Mouse (Mus musculus) neural tube, embryonic 12.5 days (tissue): ENCODE measurements around the gene Kif1b. TPM values are rescaled to one million over a fixed set of nuclear protein-coding genes. Genes with fewer than 3 reads are reported as not detected.

ENCODE experiments used
- ATAC-seq: fragments of 200-750 bp; cut with Nextera tagmentation; 2 replicates; pipeline ENCODE4 v1.8.0; 2017; ENCODE audit warnings: low read depth, mild to moderate bottlenecking, moderate TSS enrichment, moderate library complexity; ENCODE audit not compliant: low FRiP score
- H3K27ac ChIP-seq: fragments of 300-500 bp; sonication (generic); 2 replicates; pipeline ENCODE4 v1.5.1; 2016
- H3K27me3 ChIP-seq: fragments of 300-500 bp; sonication (generic); replicated peaks from 2 replicates; pipeline ENCODE4 v1.6.1; 2016; ENCODE audit warnings: mild to moderate bottlenecking
- H3K36me3 ChIP-seq: fragments of 300-500 bp; sonication (generic); 2 replicates; pipeline ENCODE4 v1.6.1; 2016; ENCODE audit warnings: mild to moderate bottlenecking
- H3K4me1 ChIP-seq: fragments of 300-500 bp; sonication (generic); 2 replicates; pipeline ENCODE4 v1.6.1; 2016
- H3K4me2 ChIP-seq: fragments of 300-500 bp; sonication (generic); replicated peaks from 2 replicates; pipeline ENCODE4 v1.6.1; 2016; ENCODE audit warnings: mild to moderate bottlenecking
- H3K4me3 ChIP-seq: fragments of 300-500 bp; sonication (generic); 2 replicates; pipeline ENCODE4 v1.5.1; 2016
- H3K9ac ChIP-seq: fragments of 300-500 bp; sonication (generic); 2 replicates; pipeline ENCODE4 v1.6.1; 2016; ENCODE audit warnings: mild to moderate bottlenecking
- H3K9me3 ChIP-seq: fragments of 300-500 bp; sonication (generic); 2 replicates; pipeline ENCODE4 v1.6.1; 2016; ENCODE audit warnings: mild to moderate bottlenecking
- WGBS: fragments of 180-500 bp; shearing (Covaris S2); methylation state at CpG from one replicate; pipeline ENCODE4 v1.1.7; 2016; 5-methylcytosine and 5-hydroxymethylcytosine counted together
- polyA plus RNA-seq: library from polyadenylated mRNA; unstranded; fragments of >200 nt; fragmentation: Nextera tagmentation; extraction: Ambion mirVana; gene quantifications from 2 replicates; pipeline ENCODE4 v1.2.1, GENCODE M21; 2016

The Kif1b gene
- 111 and 136 TPM in 2 replicates for polyA plus RNA-seq

- peak within 1 kb of the TSS; percentile 87 for H3K4me2 ChIP-seq
- H3K4me3 ChIP-seq: peak within 1 kb of the TSS; percentile 100
- peak within 1 kb of the TSS; percentile 100 for H3K9ac ChIP-seq
- under 1% methylated on average over 79 of the region's 79 CpGs for WGBS
- H3K4me1 ChIP-seq: peaks cover 40% of the 10 kb centered on the region
- peak; percentile 96 for ATAC-seq
- H3K27ac ChIP-seq: peak within 1 kb of the TSS; percentile 98
- no peaks in the 10 kb centered on the region for H3K9me3 ChIP-seq
- H3K27me3 ChIP-seq: no peaks in the 10 kb centered on the region
- H3K36me3 ChIP-seq: no peaks in the 10 kb centered on the region
These were observed at the start of gene Kif1b for GRCm38 (mm10) chr4:149307596-149308490. Kif1b (minus strand) TSS chr4:149307693.

DNA sequence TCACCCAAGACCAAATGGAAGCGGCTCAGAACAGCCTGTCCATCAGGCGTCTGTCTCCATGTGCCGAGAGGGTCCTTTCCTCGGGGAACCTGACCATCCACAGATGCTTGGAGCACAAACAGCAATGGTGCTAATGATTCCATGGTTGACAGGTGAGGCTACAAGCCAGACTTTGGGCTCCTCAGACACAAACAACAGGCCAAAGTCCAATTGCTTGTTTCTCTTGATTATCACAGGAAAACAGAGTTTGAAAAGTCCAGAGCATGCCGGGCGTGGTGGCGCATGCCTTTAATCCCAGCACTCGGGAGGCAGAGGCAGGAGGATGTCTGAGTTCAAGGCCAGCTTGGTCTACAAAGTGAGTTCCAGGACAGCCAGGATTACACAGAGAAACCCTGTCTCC is 47.2 kb upstream of the Kif1b start:
- no peak for ATAC-seq
- Histone ChIP-seq H3K4me1 (no peaks in the 10 kb centered on the region), H3K9me3 (no peaks in the 10 kb centered on the region), H3K4me3 (no peak overlapping the region), H3K9ac (no peak overlapping the region), H3K36me3 (peaks cover 97% of the 10 kb centered on the region), H3K4me2 (no peak overlapping the region), H3K27me3 (no peaks in the 10 kb centered on the region), H3K27ac (no peak overlapping the region)
- WGBS: 99% methylated on average over 8 of the region's 8 CpGs

GRCm38 (mm10) chr4:149351596-149352150 is 44.2 kb upstream of the Kif1b start:
- 91% methylated on average over 8 of the region's 8 CpGs for WGBS
- ATAC-seq: no peak
- peaks cover 85% of the 10 kb centered on the region for H3K36me3 ChIP-seq

DNA sequence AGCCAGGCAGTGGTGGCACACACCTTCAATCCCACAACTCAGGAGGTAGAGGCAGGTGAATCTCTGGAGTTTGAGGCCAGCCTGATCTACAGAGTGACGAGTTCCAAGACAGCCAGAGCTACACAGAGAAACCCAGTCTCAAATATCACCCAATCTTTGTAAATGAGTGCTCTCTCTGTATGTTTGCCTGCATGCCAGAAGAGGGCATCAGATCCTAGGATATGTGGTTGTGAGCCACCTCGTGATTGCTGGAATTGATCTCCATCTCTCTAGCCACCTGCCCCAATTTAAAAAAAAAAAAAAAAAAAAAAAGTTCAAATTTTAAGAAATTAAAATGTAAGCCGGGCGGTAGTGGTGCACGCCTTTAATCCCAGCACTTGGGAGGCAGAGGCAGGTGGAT is 41.5 kb upstream of the Kif1b start:
- 89% methylated on average over 5 of the region's 5 CpGs for WGBS
- Histone ChIP-seq H3K4me3 (no peak overlapping the region), H3K27me3 (no peaks in the 10 kb centered on the region), H3K27ac (no peak overlapping the region), H3K4me1 (no peaks in the 10 kb centered on the region), H3K9ac (no peak overlapping the region), H3K9me3 (no peaks in the 10 kb centered on the region), H3K4me2 (no peak overlapping the region), H3K36me3 (peaks cover 84% of the 10 kb centered on the region)
- ATAC-seq: no peak

More at GRCm38 (mm10) chr4:149351596-149352150, 44.2 kb upstream of the Kif1b start:
- Histone ChIP-seq H3K4me1 (no peaks in the 10 kb centered on the region), H3K4me2 (no peak overlapping the region), H3K9me3 (no peaks in the 10 kb centered on the region), H3K27ac (no peak overlapping the region), H3K27me3 (no peaks in the 10 kb centered on the region), H3K4me3 (no peak overlapping the region), H3K9ac (no peak overlapping the region)

DNA sequence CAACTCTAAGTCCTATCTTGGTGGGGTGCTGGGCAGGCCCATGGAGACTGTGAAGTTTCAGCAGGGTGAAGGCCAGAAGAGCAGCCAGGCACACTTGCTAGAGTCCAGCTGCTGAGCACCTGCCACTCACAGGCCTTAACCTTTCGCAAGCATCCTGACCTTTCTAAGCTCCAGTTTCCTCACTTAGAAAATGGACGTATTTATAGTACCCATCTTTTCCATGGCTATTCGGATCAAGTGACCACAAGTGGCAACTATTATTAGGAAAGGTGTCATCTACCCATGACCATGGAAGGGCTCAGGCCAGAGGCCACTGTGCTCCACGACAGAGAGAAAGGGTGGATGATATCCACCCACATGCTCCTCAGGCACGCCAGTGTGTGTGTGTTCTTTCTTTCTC is 38.4 kb upstream of the Kif1b start:
- no peak overlapping the region for H3K4me2 ChIP-seq
- H3K36me3 ChIP-seq: peaks cover 86% of the 10 kb centered on the region
- H3K4me3 ChIP-seq: no peak overlapping the region
- no peaks in the 10 kb centered on the region for H3K27me3 ChIP-seq
- H3K27ac ChIP-seq: no peak overlapping the region
- H3K9me3 ChIP-seq: no peaks in the 10 kb centered on the region
- H3K4me1 ChIP-seq: no peaks in the 10 kb centered on the region
- no peak overlapping the region for H3K9ac ChIP-seq
- ATAC-seq: no peak
- WGBS: 88% methylated on average over 5 of the region's 5 CpGs

DNA sequence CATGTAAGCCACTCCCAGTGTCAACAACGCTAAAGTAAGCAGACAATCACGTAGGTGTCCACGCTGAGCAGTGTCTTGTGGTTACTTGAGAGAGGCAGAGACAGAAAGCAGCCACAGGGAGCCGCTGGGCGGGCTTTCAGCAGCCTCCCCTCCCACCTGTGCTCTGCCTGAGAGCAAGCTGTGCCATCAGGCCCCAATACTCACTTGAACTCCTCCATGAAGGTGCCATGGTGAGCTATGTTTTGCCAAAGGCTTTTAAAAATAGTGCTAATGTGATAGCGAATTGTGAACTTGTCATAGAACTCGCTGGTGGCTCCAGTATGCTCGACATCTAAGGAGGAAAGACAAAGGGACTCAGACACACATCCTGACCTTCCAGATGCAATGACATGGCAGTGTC is 36.8 kb upstream of the Kif1b start:
- Histone ChIP-seq H3K4me2 (no peak overlapping the region), H3K27ac (no peak overlapping the region), H3K9ac (no peak overlapping the region), H3K4me1 (no peaks in the 10 kb centered on the region), H3K27me3 (no peaks in the 10 kb centered on the region), H3K36me3 (peaks cover 83% of the 10 kb centered on the region), H3K9me3 (no peaks in the 10 kb centered on the region), H3K4me3 (no peak overlapping the region)
- ATAC-seq: no peak
- WGBS: 86% methylated on average over 8 of the region's 8 CpGs

DNA sequence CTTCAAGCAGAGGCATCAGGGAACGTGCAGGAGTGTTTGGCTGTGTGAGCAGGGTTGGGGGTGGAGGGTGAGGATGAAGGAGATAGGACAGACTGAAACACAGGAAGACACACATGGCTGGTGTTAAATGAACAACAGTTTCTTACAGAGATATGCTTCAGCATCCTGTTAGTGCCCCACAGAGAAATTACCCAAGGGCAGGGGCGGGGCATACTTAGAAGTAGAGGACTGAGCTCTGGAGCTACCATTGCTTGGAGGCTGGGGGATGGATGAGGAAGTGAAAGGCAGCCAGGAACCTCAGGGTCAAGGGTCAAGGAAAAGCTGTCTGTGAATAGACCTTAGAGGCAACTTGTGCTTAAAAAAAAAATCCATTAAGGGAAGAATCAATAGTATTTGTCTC is 33.2 kb upstream of the Kif1b start:
- WGBS: 77% methylated on average over 2 of the region's 2 CpGs

DNA sequence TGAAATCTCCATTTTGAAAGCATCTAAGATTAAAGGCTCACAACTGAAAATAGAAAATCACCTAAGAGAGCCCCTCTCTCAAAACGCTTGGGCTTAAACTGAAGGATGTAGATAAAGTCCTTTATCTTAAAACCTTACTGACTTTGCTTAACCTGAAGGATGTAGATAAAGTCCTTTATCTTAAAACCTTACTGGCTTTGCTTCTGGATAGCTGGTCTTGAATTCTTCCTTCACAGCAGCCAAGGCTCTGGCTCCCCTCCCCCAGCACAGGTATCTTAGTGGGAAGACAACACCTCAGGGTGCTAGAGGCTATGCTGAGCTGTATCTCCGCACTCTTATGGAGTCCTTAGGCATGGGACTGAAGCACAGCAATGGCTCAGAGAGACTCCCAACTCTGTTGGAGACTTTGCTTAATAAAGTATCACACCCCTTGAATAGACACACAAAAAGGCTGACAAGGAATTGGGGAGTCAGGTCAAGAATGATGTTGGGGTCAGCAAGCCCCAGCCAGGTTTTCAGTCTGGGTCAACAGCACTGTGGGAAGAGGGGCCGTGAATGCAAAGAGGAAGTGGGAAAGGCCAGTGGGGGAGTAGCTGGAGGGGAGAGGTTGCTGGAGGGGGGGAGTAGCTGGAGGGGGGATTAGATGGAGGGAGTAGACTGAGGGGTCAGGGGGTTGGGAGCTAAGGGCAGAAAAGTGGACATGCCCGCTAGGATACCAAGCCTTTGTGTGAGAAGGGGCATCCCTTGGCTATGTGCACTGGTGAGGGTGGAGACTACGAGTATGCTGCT is 32.1 kb upstream of the Kif1b start:
- ATAC-seq: no peak
- Histone ChIP-seq H3K4me3 (no peak overlapping the region), H3K4me2 (no peak overlapping the region), H3K27ac (no peak overlapping the region), H3K4me1 (no peaks in the 10 kb centered on the region), H3K27me3 (no peaks in the 10 kb centered on the region), H3K36me3 (peaks cover 89% of the 10 kb centered on the region), H3K9ac (no peak overlapping the region), H3K9me3 (no peaks in the 10 kb centered on the region)
- WGBS: 71% methylated on average over 5 of the region's 5 CpGs

More for the DNA sequence above, 33.2 kb upstream of the Kif1b start:
- H3K4me3 ChIP-seq: no peak overlapping the region
- H3K4me2 ChIP-seq: no peak overlapping the region
- H3K36me3 ChIP-seq: peaks cover 88% of the 10 kb centered on the region
- H3K9me3 ChIP-seq: no peaks in the 10 kb centered on the region
- no peaks in the 10 kb centered on the region for H3K4me1 ChIP-seq
- no peak for ATAC-seq
- no peak overlapping the region for H3K27ac ChIP-seq
- H3K27me3 ChIP-seq: no peaks in the 10 kb centered on the region
- H3K9ac ChIP-seq: no peak overlapping the region

GRCm38 (mm10) chr4:149338137-149338536 is 30.6 kb upstream of the Kif1b start:
- ATAC-seq: no peak

DNA sequence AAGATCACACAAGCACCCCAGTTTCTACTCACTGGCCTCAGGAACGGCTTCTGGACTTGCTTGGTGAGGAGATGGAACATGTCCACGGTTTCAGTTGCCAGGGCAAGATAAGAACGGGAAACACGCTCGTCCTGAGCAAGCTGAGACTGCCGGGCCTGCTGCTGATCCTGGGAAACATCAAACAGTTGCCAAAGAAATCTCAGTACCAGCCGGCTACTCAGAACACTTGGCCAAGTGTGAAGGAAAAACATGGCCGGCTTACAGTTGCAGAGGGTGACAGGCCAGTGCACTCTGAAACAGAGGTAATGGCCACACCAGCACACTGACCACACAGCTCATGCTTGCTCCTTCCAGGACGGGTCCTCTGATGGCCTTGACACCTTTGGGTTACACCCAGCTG is 29.9 kb upstream of the Kif1b start:
- Histone ChIP-seq H3K9me3 (no peaks in the 10 kb centered on the region), H3K4me1 (no peaks in the 10 kb centered on the region), H3K9ac (no peak overlapping the region), H3K4me3 (no peak overlapping the region), H3K36me3 (peaks cover 87% of the 10 kb centered on the region), H3K4me2 (no peak overlapping the region), H3K27ac (no peak overlapping the region), H3K27me3 (no peaks in the 10 kb centered on the region)
- ATAC-seq: no peak
- 95% methylated on average over 9 of the region's 9 CpGs for WGBS

More at GRCm38 (mm10) chr4:149338137-149338536, 30.6 kb upstream of the Kif1b start:
- no peak overlapping the region for H3K9ac ChIP-seq
- no peak overlapping the region for H3K4me3 ChIP-seq
- no peaks in the 10 kb centered on the region for H3K4me1 ChIP-seq
- H3K27ac ChIP-seq: no peak overlapping the region
- H3K9me3 ChIP-seq: no peaks in the 10 kb centered on the region
- no peaks in the 10 kb centered on the region for H3K27me3 ChIP-seq
- WGBS: 86% methylated on average over 2 of the region's 2 CpGs
- H3K4me2 ChIP-seq: no peak overlapping the region
- peaks cover 87% of the 10 kb centered on the region for H3K36me3 ChIP-seq

- ATAC-seq: no peak
- Histone ChIP-seq H3K36me3 (peaks cover 84% of the 10 kb centered on the region), H3K4me3 (no peak overlapping the region)
These were observed 28.8 kb upstream of the Kif1b start for GRCm38 (mm10) chr4:149336302-149336701.

DNA sequence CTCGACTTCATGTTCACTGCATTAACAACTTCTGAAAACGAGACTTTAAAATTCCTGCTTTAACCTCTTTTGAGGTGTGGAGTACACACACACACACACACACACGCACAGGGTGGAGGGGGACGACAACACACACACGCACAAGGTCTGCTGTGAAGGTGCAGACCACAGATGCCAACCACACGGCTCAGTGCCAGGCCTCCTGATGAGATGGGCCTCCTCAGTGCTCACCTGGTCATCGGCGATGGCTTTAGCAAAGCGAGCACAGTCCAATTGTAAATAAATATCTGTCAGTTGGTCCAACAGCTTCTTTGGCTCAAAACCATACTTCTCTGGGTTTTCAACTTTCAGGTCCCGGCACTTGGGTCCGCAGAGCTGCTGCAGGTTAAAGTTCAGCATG is 27.4 kb upstream of the Kif1b start:
- Histone ChIP-seq H3K9ac (no peak overlapping the region), H3K9me3 (no peaks in the 10 kb centered on the region), H3K4me2 (no peak overlapping the region), H3K27me3 (no peaks in the 10 kb centered on the region), H3K27ac (no peak overlapping the region), H3K4me1 (no peaks in the 10 kb centered on the region), H3K36me3 (peaks cover 87% of the 10 kb centered on the region), H3K4me3 (no peak overlapping the region)
- no peak for ATAC-seq
- whole genome bisulfite sequencing: 95% methylated on average over 11 of the region's 11 CpGs

More at GRCm38 (mm10) chr4:149336302-149336701, 28.8 kb upstream of the Kif1b start:
- no peak overlapping the region for H3K9ac ChIP-seq
- no peaks in the 10 kb centered on the region for H3K4me1 ChIP-seq
- WGBS: 93% methylated on average over 7 of the region's 7 CpGs
- no peaks in the 10 kb centered on the region for H3K9me3 ChIP-seq
- H3K27me3 ChIP-seq: no peaks in the 10 kb centered on the region
- H3K27ac ChIP-seq: no peak overlapping the region
- no peak overlapping the region for H3K4me2 ChIP-seq
